Mouse (Mus musculus): ENCODE data around the gene Rnase12.
"Not testable (repeated sequence)": the region's sequence is repeated elsewhere in the genome, so short reads cannot be mapped to it uniquely, and the experiment has no call there.

DNA sequence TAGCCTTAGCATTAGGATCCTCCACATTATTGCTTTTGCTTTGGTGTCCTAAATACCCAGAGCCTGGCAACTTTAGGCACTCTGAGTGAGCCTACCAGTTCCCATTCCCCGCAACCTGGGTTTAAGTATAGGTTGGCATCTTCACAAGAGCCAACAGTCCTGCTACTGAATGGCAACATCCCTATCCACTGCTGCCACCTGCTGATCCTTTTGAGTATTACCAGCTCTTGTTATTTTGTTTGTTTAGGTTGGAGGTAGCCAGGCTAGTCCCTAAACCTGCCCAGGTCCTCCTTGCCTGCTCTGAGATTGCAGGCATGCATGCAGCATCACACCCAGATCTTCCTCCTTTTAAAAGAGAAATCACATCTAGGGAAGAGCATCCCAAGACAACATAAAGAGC lies 40.8 kb upstream of the Rnase12 start:
- peak; percentile 50 for TF ChIP-seq CTCF (IDR thresholded peaks at IDR 0.05; ENCODE audit: control insufficient read depth, insufficient read depth, low read length)
- not testable (repeated sequence) for TF ChIP-seq POLR2A (IDR thresholded peaks at IDR 0.05; ENCODE audit: borderline replicate concordance, control insufficient read depth, low read depth, low read length)
